ENCODE assay signal across 19 mouse cellular contexts in the genomic region with DNA sequence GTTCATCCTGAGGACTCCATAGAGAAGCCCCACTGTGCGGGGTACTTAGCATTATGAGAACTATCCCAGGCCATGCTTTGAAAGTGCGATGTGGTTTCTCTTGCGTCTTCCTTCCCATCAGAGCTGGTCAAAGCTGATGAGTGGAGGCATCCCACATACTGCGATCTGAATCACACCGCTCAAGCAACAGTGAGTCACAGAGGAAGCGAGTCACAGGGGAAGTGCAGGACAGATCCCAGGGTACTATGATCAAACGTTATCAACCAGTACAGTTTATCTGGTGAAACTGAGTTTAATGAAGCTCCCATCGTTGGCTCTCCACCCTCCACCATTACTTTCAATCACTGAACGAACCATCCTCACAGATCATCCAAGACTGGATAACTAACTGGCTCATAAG.
DNase-seq lines count a peak whose midpoint lies in the region.
"Had no signal": no experiment of that assay in that cellular context is flagged by ENCODE, and none has a peak within 500 bp of the region (broad histone marks: within the 10 kb centered on the region; RNA-seq: fewer than 3 reads in every experiment).

No protein-coding gene starts in this region.

- H3K27ac ChIP-seq in macrophage, result peak overlapping the region; percentile 91
- H3K27ac ChIP-seq: embryonic facial prominence, embryonic 13.5 days; hindbrain, embryonic 15.5 days; intestine, embryonic 15.5 days; neural tube, embryonic 13.5 days had no signal

- DNase-seq in adrenal gland, postnatal 25 days, result peak; percentile 13
- no peak for DNase-seq in adrenal gland, postnatal 4 days (ENCODE audit: low spot score in 2 of 2)
- DNase-seq in testis, postnatal 10 days (ENCODE audit: low spot score), result peak; percentile 20
- no peak for DNase-seq in testis, postnatal 14 days (ENCODE audit: low spot score)
- DNase-seq in thymus, postnatal 0 days (ENCODE audit: low spot score), result no peak
- no peak for DNase-seq in cerebellum, postnatal 10 days
- DNase-seq in ovary, postnatal 36 days (ENCODE audit: low spot score), result no peak
- DNase-seq: adrenal gland, postnatal 10 days; cerebellum, adult 9-10 months; heart, postnatal 36 days; kidney, postnatal 36 days; lung, postnatal 14 days; right cerebral cortex, postnatal 4 days had no signal

- no peak overlapping the region for H3K4me3 ChIP-seq in macrophage (ENCODE audit: inconsistent target)
- H3K4me3 ChIP-seq: embryonic facial prominence, embryonic 13.5 days; heart, embryonic 12.5 days; hindbrain, embryonic 15.5 days; intestine, embryonic 15.5 days; neural tube, embryonic 13.5 days had no signal

- H3K79me2 ChIP-seq in macrophage (ENCODE audit: inconsistent target), result no peaks in the 10 kb centered on the region

- WGBS in macrophage (ENCODE audit: missing documents), result 13% methylated on average over 9 of the region's 9 CpGs

- no peaks in the 10 kb centered on the region for H3K36me3 ChIP-seq in macrophage (ENCODE audit: inconsistent target)
- H3K36me3 ChIP-seq: embryonic facial prominence, embryonic 13.5 days; hindbrain, embryonic 15.5 days; intestine, embryonic 15.5 days; neural tube, embryonic 13.5 days had no signal

Comparison
In these comparisons a context has a peak if more than half of its experiments do, and no peak if none do; other contexts are left out.
1. DNase-seq: peak in adrenal gland, postnatal 25 days (single experiment) and testis, postnatal 10 days (single experiment); none in adrenal gland, postnatal 4 days (0 of 2), testis, postnatal 14 days (single experiment), thymus, postnatal 0 days (single experiment), cerebellum, postnatal 10 days (0 of 2) and ovary, postnatal 36 days (single experiment).